Mouse (Mus musculus): ENCODE results near the gene Cdk2ap2.

GRCm38 (mm10) chr19:4142416-4143173, 45.6 kb downstream of the Cdk2ap2 start:
- TF ChIP-seq GATA1 (IDR thresholded peaks at IDR 0.05; ENCODE audit: borderline replicate concordance, low read length) = no peak
- no peak for TF ChIP-seq FLI1 (IDR thresholded peaks at IDR 0.05; ENCODE audit: low read length)
